Mouse (Mus musculus) cerebellum, adult 2 months (tissue): Measurements from ENCODE around the gene Arhgef7. TPM values are rescaled to one million over a fixed set of nuclear protein-coding genes. Genes with fewer than 3 reads are reported as not detected.
A peak's percentile ranks its signal among the peaks of the same experiment; 100 is the strongest.

Experiments used
- DNase-seq, 2 experiments: peaks; one replicate each; pipeline ENCODE4 v3.0.0; 2021
- H3K27ac ChIP-seq: fragments of 200-500 bp; 2 replicates; pipeline ENCODE4 v1.5.1; 2012; ENCODE audit warnings: low read length, control low read depth, inconsistent platforms; ENCODE audit not compliant: insufficient read depth
- H3K27me3 ChIP-seq: fragments of 200-500 bp; 2 replicates; pipeline ENCODE4 v1.6.1; 2012; ENCODE audit warnings: inconsistent platforms, mild to moderate bottlenecking, low read length, moderate library complexity; ENCODE audit not compliant: control insufficient read depth, insufficient read depth
- H3K4me1 ChIP-seq: fragments of 200-500 bp; 2 replicates; pipeline ENCODE4 v1.6.1; 2011; ENCODE audit warnings: low read length; ENCODE audit not compliant: control insufficient read depth, insufficient read depth
- H3K4me3 ChIP-seq: fragments of 200-500 bp; replicated peaks from 2 replicates; pipeline ENCODE3; 2011; ENCODE audit warnings: mild to moderate bottlenecking, low read depth, low read length, control low read depth; ENCODE audit not compliant: insufficient read depth
- CTCF ChIP-seq: fragments of 200-500 bp; IDR thresholded peaks from 2 replicates; pipeline ENCODE4 v1.5.1; 2011; ENCODE audit warnings: low read depth, mild to moderate bottlenecking, control low read depth, low read length, moderate library complexity, borderline replicate concordance; ENCODE audit not compliant: insufficient read depth
- POLR2A ChIP-seq: fragments of 200-500 bp; IDR thresholded peaks from 2 replicates; pipeline ENCODE4 v1.6.1; 2011; ENCODE audit warnings: low read length, control low read depth, borderline replicate concordance; ENCODE audit not compliant: insufficient read depth
- WGBS: fragments of 180-500 bp; shearing (Covaris S2); methylation state at CpG from one replicate; pipeline ENCODE4 v1.1.7; 2018; 5-methylcytosine and 5-hydroxymethylcytosine counted together
- polyA plus RNA-seq: library from polyadenylated mRNA; depleted of rRNA; stranded (reverse); fragments of >200 nt; gene quantifications from 2 replicates; pipeline ENCODE4 v1.2.3, GENCODE M21; 2012

Arhgef7 gene
- polyA plus RNA-seq, 1 experiment, result 134 TPM

DNA sequence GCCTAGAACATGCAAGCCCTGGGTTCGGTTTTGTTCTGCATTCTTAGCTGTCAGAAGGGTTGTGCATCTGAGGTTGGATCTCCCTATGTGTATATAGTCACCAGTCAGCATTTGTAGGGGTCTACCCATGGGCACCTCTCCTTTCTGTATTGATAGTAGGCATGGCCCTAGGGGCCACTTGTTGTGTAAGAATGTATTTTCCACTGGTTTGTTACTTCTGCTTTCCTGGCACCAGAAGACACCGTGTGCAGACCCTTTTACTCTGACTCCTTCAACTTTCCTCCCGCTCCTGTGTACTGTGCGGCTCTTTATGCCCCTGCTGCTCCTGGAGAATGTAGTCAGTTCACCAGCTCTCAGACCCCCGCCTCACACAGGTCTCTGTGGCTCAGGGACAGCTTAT, 80.5 kb downstream of the Arhgef7 start:
- Histone ChIP-seq H3K27ac (no peak overlapping the region), H3K4me1 (peaks cover 22% of the 10 kb centered on the region), H3K4me3 (no peak overlapping the region), H3K27me3 (no peaks in the 10 kb centered on the region)
- DNase-seq, result no peak
- TF ChIP-seq POLR2A (no peak), CTCF (no peak)
- WGBS, result 93% methylated on average over 5 of the region's 5 CpGs

GRCm38 (mm10) chr8:11810426-11810825, 82.9 kb downstream of the Arhgef7 start:
- no peaks in the 10 kb centered on the region for H3K27me3 ChIP-seq
- TF ChIP-seq POLR2A, result no peak
- TF ChIP-seq CTCF, result no peak
- no peak overlapping the region for H3K4me3 ChIP-seq
- peaks cover 7% of the 10 kb centered on the region for H3K4me1 ChIP-seq
- peak; percentile 49 to 64 for DNase-seq
- WGBS, result 12% methylated on average over 5 of the region's 5 CpGs
- no peak overlapping the region for H3K27ac ChIP-seq

GRCm38 (mm10) chr8:11813801-11814200, 86.3 kb downstream of the Arhgef7 start:
- no peak for DNase-seq
- peaks cover 14% of the 10 kb centered on the region for H3K4me1 ChIP-seq
- 79% methylated on average over 7 of the region's 7 CpGs for WGBS
- TF ChIP-seq CTCF (no peak), POLR2A (no peak)
- H3K27me3 ChIP-seq, result no peaks in the 10 kb centered on the region
- H3K27ac ChIP-seq, result no peak overlapping the region
- H3K4me3 ChIP-seq, result no peak overlapping the region

DNA sequence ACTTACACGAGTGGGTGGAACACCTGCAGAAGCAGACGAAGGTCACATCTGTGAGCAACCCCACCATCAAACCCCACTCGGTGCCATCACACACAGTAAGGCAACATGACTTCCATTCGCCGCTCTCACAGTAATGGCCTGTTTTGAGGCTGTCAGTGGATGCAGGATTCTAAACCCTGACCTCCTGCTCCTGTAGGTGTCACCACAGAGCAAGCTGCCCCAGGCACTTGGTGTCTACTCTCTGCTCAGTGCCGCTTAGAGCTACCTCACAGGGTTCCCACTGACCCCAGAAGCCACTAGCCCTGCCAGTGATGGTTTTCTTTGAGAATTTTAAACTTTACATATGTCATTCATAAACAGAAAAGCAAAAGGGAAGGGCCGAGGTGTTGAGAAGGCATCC, 87.7 kb downstream of the Arhgef7 start:
- H3K27me3 ChIP-seq, result no peaks in the 10 kb centered on the region
- H3K4me1 ChIP-seq, result peaks cover 23% of the 10 kb centered on the region
- H3K4me3 ChIP-seq, result no peak overlapping the region
- WGBS, result 64% methylated on average over 7 of the region's 7 CpGs
- peak in 1 of 2 experiments; percentile 54 for DNase-seq
- TF ChIP-seq POLR2A (no peak), CTCF (peak; percentile 32; the same call in 1 of the 2 replicates)
- H3K27ac ChIP-seq, result no peak overlapping the region

- H3K27ac ChIP-seq, result peak overlapping the region; percentile 37
- H3K4me3 ChIP-seq, result no peak overlapping the region
- WGBS, result 61% methylated on average over 5 of the region's 5 CpGs
- H3K4me1 ChIP-seq, result peaks cover 34% of the 10 kb centered on the region
- no peaks in the 10 kb centered on the region for H3K27me3 ChIP-seq
- no peak for DNase-seq
- TF ChIP-seq POLR2A (no peak), CTCF (no peak)
Observed at GRCm38 (mm10) chr8:11820136-11820535, 92.6 kb downstream of the Arhgef7 start.

- Histone ChIP-seq H3K27ac (peak overlapping the region; percentile 37; the same call in 1 of the 2 replicates), H3K4me1 (peaks cover 34% of the 10 kb centered on the region), H3K27me3 (no peaks in the 10 kb centered on the region), H3K4me3 (no peak overlapping the region)
- 11% methylated on average over 5 of the region's 5 CpGs for WGBS
- TF ChIP-seq CTCF, result no peak
- no peak for TF ChIP-seq POLR2A
- peak in 1 of 2 experiments; percentile 41 for DNase-seq
Observed at GRCm38 (mm10) chr8:11820568-11820967, 93.0 kb downstream of the Arhgef7 start.

DNA sequence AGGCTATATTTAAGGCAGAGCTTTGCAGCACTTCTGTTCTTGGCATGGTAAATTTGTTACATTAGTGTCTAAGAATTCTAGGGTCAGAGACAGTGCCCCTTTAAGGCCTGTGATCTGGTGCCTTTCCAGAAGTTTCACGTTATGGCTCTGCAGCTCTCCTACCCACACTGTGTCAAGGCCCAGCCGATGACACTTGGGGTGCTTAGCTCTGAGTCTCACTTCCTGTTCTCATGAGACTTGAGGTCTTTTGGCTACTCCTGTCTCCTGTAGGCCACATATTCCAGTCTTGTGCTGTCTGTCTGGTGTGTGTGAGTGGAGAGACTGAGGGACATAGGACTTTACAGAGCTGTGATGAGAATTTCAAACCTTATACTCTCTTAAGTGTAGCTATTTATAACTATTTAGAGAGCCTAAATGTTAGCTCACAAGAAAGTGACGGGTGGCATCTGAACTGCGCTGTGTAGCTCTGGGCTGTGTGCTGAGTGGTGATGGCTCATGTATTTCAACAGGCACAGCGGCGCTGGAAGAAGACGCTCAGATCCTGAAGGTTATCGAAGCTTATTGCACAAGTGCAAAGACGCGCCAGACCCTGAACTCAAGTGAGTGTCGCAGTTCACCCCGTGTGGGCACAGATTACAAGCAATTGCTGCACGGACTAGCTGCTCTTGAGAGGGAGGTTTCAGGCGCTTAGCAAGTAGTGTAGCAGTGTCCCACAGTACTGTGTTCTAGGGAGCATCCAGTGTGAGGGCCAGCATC, 94.1 kb downstream of the Arhgef7 start:
- Histone ChIP-seq H3K27me3 (no peaks in the 10 kb centered on the region), H3K4me1 (peaks cover 27% of the 10 kb centered on the region)
- WGBS, result 84% methylated on average over 14 of the region's 14 CpGs

DNA sequence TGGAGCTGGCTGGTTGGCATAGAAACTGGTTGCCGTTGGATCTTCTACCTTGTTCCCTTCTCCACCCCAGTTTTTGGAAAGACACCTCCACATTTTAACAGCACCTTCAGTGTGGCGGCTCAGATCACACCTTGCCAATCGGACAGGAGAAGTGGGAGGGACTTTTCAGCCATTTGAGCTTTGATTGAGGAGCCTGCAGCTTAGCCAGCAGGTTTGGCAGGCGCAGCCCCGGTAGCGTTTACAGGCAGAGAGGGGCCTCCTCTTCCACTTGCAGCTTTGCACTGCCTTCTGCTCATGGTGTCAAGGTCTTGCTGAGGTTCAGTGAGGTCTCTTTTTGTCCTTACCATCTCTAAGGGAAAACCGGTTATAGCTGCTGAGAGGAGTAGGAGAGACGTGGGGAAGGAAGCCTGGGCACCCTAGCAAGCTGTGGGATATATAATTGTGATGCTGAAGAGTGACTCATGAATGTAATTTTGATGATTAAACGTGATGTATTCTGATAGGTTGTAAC, 95.1 kb downstream of the Arhgef7 start:
- no peak for DNase-seq
- Histone ChIP-seq H3K4me1 (peaks cover 27% of the 10 kb centered on the region), H3K4me3 (no peak overlapping the region), H3K27ac (no peak overlapping the region), H3K27me3 (no peaks in the 10 kb centered on the region)
- no peak for TF ChIP-seq POLR2A
- TF ChIP-seq CTCF, result no peak
- WGBS, result 38% methylated on average over 9 of the region's 9 CpGs

More for the DNA sequence above, 94.1 kb downstream of the Arhgef7 start:
- Histone ChIP-seq H3K27ac (no peak overlapping the region), H3K4me3 (no peak overlapping the region)
- TF ChIP-seq CTCF (no peak), POLR2A (no peak)
- DNase-seq, result no peak
